In genomic region chr7:19084921-19085473, GRCm38 (mm10) we compare ENCODE assay signal across 11 mouse cellular contexts. TPM values are rescaled to one million over a fixed set of nuclear protein-coding genes. Genes with fewer than 3 reads are reported as not detected.
DNase-seq lines count a peak whose midpoint lies in the region; ATAC-seq and TF ChIP-seq lines count a peak whose summit lies in the region.
"Had no signal": no experiment of that assay in that cellular context is flagged by ENCODE, and none has a peak within 500 bp of the region (broad histone marks: within the 10 kb centered on the region; RNA-seq: fewer than 3 reads in every experiment).

No protein-coding gene starts in this region.

- 25% methylated on average over 9 of the region's 9 CpGs for WGBS in hindbrain, embryonic 10.5 days
- WGBS in hindbrain, postnatal 0 days: 27% methylated on average over 9 of the region's 9 CpGs
- WGBS in limb, embryonic 14.5 days: 25% methylated on average over 9 of the region's 9 CpGs

- H3K27ac ChIP-seq in hindbrain, embryonic 10.5 days: 0 out of 2 replicates have a peak overlapping the region, but pooled peaks have one; percentile 46
- H3K27ac ChIP-seq in hindbrain, postnatal 0 days: no peak overlapping the region
- H3K27ac ChIP-seq in limb, embryonic 14.5 days (replicated peaks; ENCODE audit: low read depth, low read length): no peak overlapping the region

- no peak for TF ChIP-seq POLR2A in limb, embryonic 14.5 days (IDR thresholded peaks at IDR 0.05; ENCODE audit: borderline replicate concordance, extremely low read depth, insufficient read depth, insufficient read length)

- peaks cover 12% of the 10 kb centered on the region for H3K27me3 ChIP-seq in hindbrain, embryonic 10.5 days (ENCODE audit: insufficient read depth, poor library complexity, severe bottlenecking)
- H3K27me3 ChIP-seq in hindbrain, postnatal 0 days (ENCODE audit: insufficient read depth, low read length): no peaks in the 10 kb centered on the region
- no peaks in the 10 kb centered on the region for H3K27me3 ChIP-seq in E14TG2a.4 (ENCODE audit: insufficient read depth, low read length)
- no peaks in the 10 kb centered on the region for H3K27me3 ChIP-seq in limb, embryonic 14.5 days (ENCODE audit: control insufficient read depth, insufficient read depth, low read length)
- H3K27me3 ChIP-seq: Patski had no signal

- no peak for DNase-seq in hindbrain, embryonic 10.5 days (ENCODE audit: low spot score)
- no peak for DNase-seq in hindbrain, postnatal 0 days (ENCODE audit: low spot score)
- peak; percentile 46 for DNase-seq in 3134 (ENCODE audit: extremely low read depth, insufficient read length, low spot score)
- no peak for DNase-seq in limb, embryonic 14.5 days (ENCODE audit: low spot score)
- DNase-seq in urinary bladder, postnatal 10 days (ENCODE audit: low spot score): no peak
- DNase-seq in cerebellum, postnatal 25 days: no peak
- DNase-seq: left cerebral cortex, postnatal 4 days; thymus, postnatal 25 days had no signal

- peak overlapping the region; percentile 27; the same call in 1 of the 2 replicates for H3K4me3 ChIP-seq in hindbrain, embryonic 10.5 days
- H3K4me3 ChIP-seq in hindbrain, postnatal 0 days (ENCODE audit: low read length): no peak overlapping the region
- peak overlapping the region; percentile 48; the same call in 1 of the 2 replicates for H3K4me3 ChIP-seq in E14TG2a.4 (replicated peaks; ENCODE audit: low read length)
- peak overlapping the region; percentile 0; the same call in 1 of the 2 replicates for H3K4me3 ChIP-seq in limb, embryonic 14.5 days (replicated peaks; ENCODE audit: low read length)

- no peak for TF ChIP-seq CTCF in hindbrain, postnatal 0 days (IDR thresholded peaks at IDR 0.05; ENCODE audit: low read depth)
- TF ChIP-seq CTCF in E14TG2a.4 (conservative IDR thresholded peaks at IDR 0.05; ENCODE audit: low read length): no peak

- no peak overlapping the region for H3K9ac ChIP-seq in hindbrain, postnatal 0 days (replicated peaks; ENCODE audit: low read length)
- H3K9ac ChIP-seq in limb, embryonic 14.5 days (ENCODE audit: low read depth, low read length, severe bottlenecking): peak overlapping the region; percentile 34

- no peak for ATAC-seq in hindbrain, postnatal 0 days
- ATAC-seq in limb, embryonic 14.5 days (ENCODE audit: low FRiP score, low read depth): no peak
- ATAC-seq: inflammation-experienced regulatory T-cells, adult 6 months had no signal

- no peak overlapping the region for H3K4me2 ChIP-seq in hindbrain, postnatal 0 days (ENCODE audit: low read depth, low read length)
- peak overlapping the region; percentile 27; the same call in 1 of the 2 replicates for H3K4me2 ChIP-seq in limb, embryonic 14.5 days (replicated peaks; ENCODE audit: low read depth, low read length, severe bottlenecking)

- peaks cover 54% of the 10 kb centered on the region for H3K4me1 ChIP-seq in hindbrain, embryonic 10.5 days (replicated peaks)
- H3K4me1 ChIP-seq in hindbrain, postnatal 0 days (ENCODE audit: insufficient read depth, low read length): no peaks in the 10 kb centered on the region
- peaks cover 90% of the 10 kb centered on the region for H3K4me1 ChIP-seq in E14TG2a.4 (replicated peaks; ENCODE audit: low read depth, low read length)
- H3K4me1 ChIP-seq in limb, embryonic 14.5 days (ENCODE audit: control insufficient read depth, insufficient read depth, low read length): peaks cover 26% of the 10 kb centered on the region

- H3K9me3 ChIP-seq in hindbrain, embryonic 10.5 days: no peaks in the 10 kb centered on the region
- H3K9me3 ChIP-seq in hindbrain, postnatal 0 days (ENCODE audit: low read length): no peaks in the 10 kb centered on the region
- no peaks in the 10 kb centered on the region for H3K9me3 ChIP-seq in E14TG2a.4 (ENCODE audit: low read length)
- H3K9me3 ChIP-seq in limb, embryonic 14.5 days (ENCODE audit: control insufficient read depth, low read length): no peaks in the 10 kb centered on the region

- peaks cover 82% of the 10 kb centered on the region for H3K36me3 ChIP-seq in hindbrain, embryonic 10.5 days
- H3K36me3 ChIP-seq in hindbrain, postnatal 0 days (ENCODE audit: insufficient read depth, low read length): peaks cover 34% of the 10 kb centered on the region
- peaks cover 66% of the 10 kb centered on the region for H3K36me3 ChIP-seq in E14TG2a.4 (ENCODE audit: insufficient read depth, low read length)
- peaks cover 57% of the 10 kb centered on the region for H3K36me3 ChIP-seq in limb, embryonic 14.5 days (ENCODE audit: control insufficient read depth, insufficient read depth, low read length)

RNA-seq across cellular contexts. Expression of gene Dmpk, which starts 1.3 kb away (rescaled TPM):
- 9.9 and 10.2 TPM in 2 replicates for polyA plus RNA-seq in hindbrain, embryonic 10.5 days (2016; fragmentation: Nextera tagmentation; extraction: Ambion mirVana)
- 19.5 and 27.8 TPM in 2 replicates for total RNA-seq in hindbrain, postnatal 0 days (2014; rRNA removed)
- 4.8 and 5.6 TPM in 2 replicates for polyA plus RNA-seq in hindbrain, postnatal 0 days (2015; fragmentation: Nextera tagmentation; extraction: Ambion mirVana)
- 143 and 177 TPM in 2 replicates for polyA plus RNA-seq in limb, embryonic 14.5 days (2012; rRNA removed)
- polyA plus RNA-seq in limb, embryonic 14.5 days (2014; fragmentation: Nextera tagmentation; extraction: Ambion mirVana): 33.1 and 37.1 TPM in 2 replicates
- polyA plus RNA-seq: inflammation-experienced regulatory T-cells, adult 6 months had no signal

RNA-seq across cellular contexts. Expression of gene Dmwd, which starts 9.0 kb away (rescaled TPM):
- 16.6 and 20.7 TPM in 2 replicates for polyA plus RNA-seq in hindbrain, embryonic 10.5 days (2016; fragmentation: Nextera tagmentation; extraction: Ambion mirVana)
- 145 and 151 TPM in 2 replicates for total RNA-seq in hindbrain, postnatal 0 days (2014; rRNA removed)
- 28.9 and 30.9 TPM in 2 replicates for polyA plus RNA-seq in hindbrain, postnatal 0 days (2015; fragmentation: Nextera tagmentation; extraction: Ambion mirVana)
- 126 and 167 TPM in 2 replicates for polyA plus RNA-seq in limb, embryonic 14.5 days (2012; rRNA removed)
- polyA plus RNA-seq in limb, embryonic 14.5 days (2014; fragmentation: Nextera tagmentation; extraction: Ambion mirVana): 21.8 and 26.5 TPM in 2 replicates

RNA-seq across cellular contexts. Expression of gene Six5, which starts 9.4 kb away (rescaled TPM):
- 7.4 and 8.4 TPM in 2 replicates for polyA plus RNA-seq in hindbrain, embryonic 10.5 days (2016; fragmentation: Nextera tagmentation; extraction: Ambion mirVana)
- 10.3 and 12.1 TPM in 2 replicates for total RNA-seq in hindbrain, postnatal 0 days (2014; rRNA removed)
- 1.4 and 1.5 TPM in 2 replicates for polyA plus RNA-seq in hindbrain, postnatal 0 days (2015; fragmentation: Nextera tagmentation; extraction: Ambion mirVana)
- polyA plus RNA-seq in limb, embryonic 14.5 days (2012; rRNA removed): 103 and 157 TPM in 2 replicates
- 19.1 and 20.3 TPM in 2 replicates for polyA plus RNA-seq in limb, embryonic 14.5 days (2014; fragmentation: Nextera tagmentation; extraction: Ambion mirVana)

RNA-seq across cellular contexts. Expression of gene Rsph6a, which starts 30.5 kb away (rescaled TPM):
- polyA plus RNA-seq in hindbrain, embryonic 10.5 days (2016; fragmentation: Nextera tagmentation; extraction: Ambion mirVana): not detected in 2 replicates
- total RNA-seq in hindbrain, postnatal 0 days (2014; rRNA removed): not detected in 2 replicates
- 0.19 and 0.44 TPM in 2 replicates for polyA plus RNA-seq in hindbrain, postnatal 0 days (2015; fragmentation: Nextera tagmentation; extraction: Ambion mirVana)
- 0.04 and 0.12 TPM in 2 replicates for polyA plus RNA-seq in limb, embryonic 14.5 days (2012; rRNA removed)
- polyA plus RNA-seq in limb, embryonic 14.5 days (2014; fragmentation: Nextera tagmentation; extraction: Ambion mirVana): not detected in 2 replicates
- polyA plus RNA-seq: inflammation-experienced regulatory T-cells, adult 6 months; Patski had no signal

RNA-seq across cellular contexts. Expression of gene Gm4969, which starts 33.2 kb away (rescaled TPM):
- 1.2 and 1.5 TPM in 2 replicates for polyA plus RNA-seq in hindbrain, embryonic 10.5 days (2016; fragmentation: Nextera tagmentation; extraction: Ambion mirVana)
- 4.6 and 6.3 TPM in 2 replicates for total RNA-seq in hindbrain, postnatal 0 days (2014; rRNA removed)
- polyA plus RNA-seq in hindbrain, postnatal 0 days (2015; fragmentation: Nextera tagmentation; extraction: Ambion mirVana): 7.7 and 7.9 TPM in 2 replicates
- polyA plus RNA-seq in limb, embryonic 14.5 days (2012; rRNA removed): 7.0 and 7.7 TPM in 2 replicates
- polyA plus RNA-seq in limb, embryonic 14.5 days (2014; fragmentation: Nextera tagmentation; extraction: Ambion mirVana): 2.5 and 4.0 TPM in 2 replicates
